Mouse (Mus musculus) right cerebral cortex, postnatal 4 days (tissue): ENCODE measurements at regions not wholly inside any gene's neighbourhood (a gene's known extent, or its start where the extent isn't known, plus 50 kb on each side); places are given as distances from the start of the nearest gene placed in this dataset.

ENCODE experiments used
- DNase-seq: peaks from one replicate; pipeline ENCODE4 v3.0.0-alpha.2; 2022

GRCm38 (mm10) chr11:51911481-51911880, 54.0 kb upstream of the Jade2 start:
- DNase-seq = no peak

DNA sequence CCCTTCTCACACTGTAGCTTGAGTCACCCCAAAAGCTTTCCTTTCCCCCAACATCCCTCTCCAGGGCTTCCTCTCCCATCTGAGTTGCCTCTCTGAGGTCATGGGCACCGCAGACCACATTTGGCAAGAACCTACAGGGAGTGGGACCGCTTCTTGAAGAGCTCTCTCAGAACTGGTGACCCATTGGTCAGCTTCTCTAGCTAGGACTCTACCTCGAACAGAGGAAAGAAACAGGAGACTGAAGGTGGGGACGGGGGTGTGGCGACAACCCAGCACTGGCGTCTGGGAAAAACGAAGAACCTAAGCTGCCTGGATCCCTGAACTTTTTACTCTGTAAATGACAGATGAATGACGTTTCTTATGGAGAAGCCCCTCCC, 51.8 kb upstream of the Cdkn2aipnl start:
- no peak for DNase-seq

- peak; percentile 62 for DNase-seq
Observed at GRCm38 (mm10) chr11:51916033-51916929, 51.2 kb upstream of the Cdkn2aipnl start.
